Mouse (Mus musculus) cortical plate, adult 2 months (tissue): ENCODE measurements around the gene Aldh1a2.

Experiments
- CTCF ChIP-seq: fragments of 200-500 bp; IDR thresholded peaks from 2 replicates; pipeline ENCODE4 v1.5.1; 2011; ENCODE audit warnings: mild to moderate bottlenecking, control low read depth, low read length; ENCODE audit not compliant: insufficient read depth; ENCODE audit errors: extremely low read depth
- POLR2A ChIP-seq: fragments of 200-500 bp; IDR thresholded peaks from 2 replicates; pipeline ENCODE4 v1.6.1; 2011; ENCODE audit warnings: mild to moderate bottlenecking, low read length, control low read depth; ENCODE audit not compliant: insufficient read depth; ENCODE audit errors: extremely low read depth

DNA sequence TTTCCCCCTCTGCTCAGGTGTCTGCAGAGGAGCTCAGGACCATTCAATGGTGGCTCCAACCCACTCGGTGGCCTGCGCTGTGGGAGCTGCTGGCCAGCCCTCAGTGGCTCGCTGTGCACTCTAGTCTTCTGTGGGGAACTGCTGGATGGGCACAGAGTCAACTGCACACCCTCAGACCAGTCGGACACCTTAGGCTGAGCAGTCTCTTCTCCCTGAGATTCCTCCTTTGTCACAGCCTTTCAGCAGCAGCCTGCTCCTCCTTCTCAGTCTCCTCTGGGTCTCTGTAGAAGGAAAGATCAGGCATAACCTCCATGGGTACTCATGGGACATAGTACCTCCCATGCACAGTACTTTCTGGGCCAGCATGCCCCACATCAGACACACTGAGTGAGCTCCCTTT is 63.2 kb downstream of the Aldh1a2 start:
- TF ChIP-seq POLR2A = no peak
- no peak for TF ChIP-seq CTCF
